Mouse (Mus musculus) limb, embryonic 15.5 days (tissue): ENCODE measurements around the gene Fgr. TPM values are rescaled to one million over a fixed set of nuclear protein-coding genes. Genes with fewer than 3 reads are reported as not detected.

Source experiments
- polyA plus RNA-seq: library from polyadenylated mRNA; unstranded; fragments of >200 nt; fragmentation: Nextera tagmentation; extraction: Ambion mirVana; gene quantifications from 2 replicates; pipeline ENCODE4 v1.2.1, GENCODE M21; 2015

The Fgr gene
- polyA plus RNA-seq, 1 experiment from 2014 or later, result 0.36 TPM

Other genes starting within 250 kb of the Fgr start
- 6.0 and 7.2 TPM in 2 replicates for gene Xkr8, start 241.5 kb upstream of the Fgr start, polyA plus RNA-seq
- 7.8 and 7.9 TPM in 2 replicates for gene Smpdl3b, start 216.8 kb upstream of the Fgr start, polyA plus RNA-seq
- 97.9 and 105 TPM in 2 replicates for gene Rpa2, start 205.8 kb upstream of the Fgr start, polyA plus RNA-seq
- 1.3 and 1.8 TPM in 2 replicates for gene Themis2, start 177.7 kb upstream of the Fgr start, polyA plus RNA-seq
- 40.2 and 51.9 TPM in 2 replicates for gene Ppp1r8, start 130.9 kb upstream of the Fgr start, polyA plus RNA-seq
- 61.6 and 63.4 TPM in 2 replicates for gene Stx12, start 89.6 kb upstream of the Fgr start, polyA plus RNA-seq
- gene Fam76a, start 51.5 kb upstream of the Fgr start, polyA plus RNA-seq, result 43.9 and 47.4 TPM in 2 replicates
- 10.7 and 13.2 TPM in 2 replicates for gene Ahdc1, start 37.2 kb downstream of the Fgr start, polyA plus RNA-seq
- gene Wasf2, start 156.4 kb downstream of the Fgr start, polyA plus RNA-seq, result 117 and 129 TPM in 2 replicates
- 3.6 and 5.2 TPM in 2 replicates for gene Cd164l2, start 238.0 kb downstream of the Fgr start, polyA plus RNA-seq
- not detected in 2 replicates for gene Gpr3, start 238.4 kb downstream of the Fgr start, polyA plus RNA-seq